Mouse (Mus musculus): ENCODE data around the gene Prkar1b. TPM values are rescaled to one million over a fixed set of nuclear protein-coding genes. Genes with fewer than 3 reads are reported as not detected.

Prkar1b gene
- total RNA-seq (2023) = under 1 TPM; 0.35 to 0.53 TPM

DNA sequence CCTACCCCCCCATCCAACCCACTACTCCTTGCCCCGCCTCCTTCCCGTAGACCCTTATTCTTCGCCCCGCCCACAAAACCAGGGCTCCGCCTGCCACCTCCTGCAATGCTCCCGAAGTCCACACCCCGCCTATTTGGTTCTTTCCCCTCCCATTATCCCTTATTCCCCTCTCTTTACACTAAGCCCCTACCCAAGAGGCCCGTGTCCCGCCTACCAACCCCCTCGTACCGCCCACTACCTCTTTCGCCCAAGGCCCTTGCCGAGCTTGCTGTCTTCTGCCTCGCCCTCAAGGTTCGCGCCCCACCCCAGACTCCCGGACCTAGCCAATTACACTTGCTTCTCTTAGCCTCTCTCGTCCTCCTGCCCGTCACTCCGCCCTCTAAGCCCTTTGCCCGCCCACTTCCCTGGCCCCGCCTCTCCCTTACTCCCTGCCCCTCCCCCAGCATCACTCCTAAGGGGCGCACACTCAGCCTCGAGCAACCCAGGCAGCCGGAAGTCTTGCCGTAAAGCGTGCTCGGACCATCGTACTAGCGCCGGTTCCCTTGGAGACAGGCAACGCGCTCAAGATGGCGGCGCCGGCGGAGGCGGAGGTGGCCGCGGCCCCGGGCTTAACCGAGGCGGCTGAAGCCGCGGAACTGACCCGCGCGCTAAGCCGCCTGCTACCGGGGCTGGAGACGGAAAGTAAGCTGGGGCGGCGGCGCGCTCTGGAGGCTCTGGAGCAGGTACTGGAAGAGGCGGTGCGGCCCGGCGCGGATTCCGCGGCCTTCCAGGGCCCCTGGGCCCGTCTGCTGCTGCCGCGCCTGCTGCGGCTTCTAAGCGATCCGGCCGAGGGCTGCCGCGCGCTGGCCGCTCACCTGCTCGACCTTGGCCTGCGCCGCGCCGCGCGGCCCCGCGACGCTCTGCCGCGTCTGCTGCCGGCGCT, at the start of gene Prkar1b, which contains the start of gene Dnaaf5:
Prkar1b (minus strand) TSS at position 321 of the 922 bp plus-strand sequence.
Dnaaf5 (plus strand) TSS at position 543 of the 922 bp plus-strand sequence.

DNA sequence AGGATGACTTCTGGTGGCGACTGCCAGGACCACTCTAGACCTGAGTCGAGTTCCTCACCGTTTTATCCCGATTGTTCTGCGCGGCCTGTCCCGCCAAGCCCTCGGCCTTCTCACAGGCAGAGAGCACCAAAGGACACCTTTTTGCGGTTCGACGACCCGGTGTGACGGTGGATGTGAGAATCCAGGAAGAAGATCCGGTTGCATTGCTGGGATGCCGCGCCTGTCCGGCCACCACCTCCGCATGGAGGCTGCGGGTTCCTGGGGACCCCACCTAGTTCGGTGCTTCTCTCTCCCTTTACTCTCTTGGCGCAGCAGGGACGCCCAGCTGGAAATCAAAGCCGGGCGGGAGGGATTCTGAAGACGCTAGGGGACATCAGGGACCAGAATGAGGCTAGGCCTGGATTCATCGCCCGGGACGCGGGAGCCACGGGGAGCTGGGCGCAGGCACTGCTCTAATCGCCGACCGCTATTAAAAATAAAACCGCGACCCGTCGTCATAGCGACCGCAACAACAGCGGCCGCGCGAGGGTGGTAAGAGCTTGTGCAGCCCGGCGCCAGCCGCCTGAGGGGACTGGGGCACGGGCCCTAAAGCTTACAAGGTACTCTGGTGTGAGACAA, 152.5 kb downstream of the Prkar1b start, which contains the start of gene Pdgfa:
Pdgfa (minus strand) TSS at position 200 of the 618 bp plus-strand sequence.

Other genes with a start within 250 kb of the Prkar1b start
- gene Pdgfa, start 152.6 kb downstream of the Prkar1b start, total RNA-seq (2023) = under 1 TPM; 0.24 to 0.44 TPM
- gene Dnaaf5, start 222 bp upstream of the Prkar1b start, total RNA-seq (2023) = 1 to 10 TPM; 4.0 to 4.8 TPM
- 10 to 100 TPM; 57.5 to 65.3 TPM for gene Sun1, start 50.6 kb upstream of the Prkar1b start, total RNA-seq (2023)
- 10 to 100 TPM; 31.9 to 34.4 TPM for gene Get4, start 102.3 kb upstream of the Prkar1b start, total RNA-seq (2023)
- 10 to 100 TPM; 77.5 to 95.1 TPM for gene Adap1, start 175.6 kb upstream of the Prkar1b start, total RNA-seq (2023)
- 10 to 100 TPM; 25.7 to 26.6 TPM for gene Cox19, start 201.4 kb upstream of the Prkar1b start, total RNA-seq (2023)
- not detected for gene Cyp2w1, start 202.6 kb upstream of the Prkar1b start, total RNA-seq (2023)
- gene Gpr146, start 227.7 kb upstream of the Prkar1b start, total RNA-seq (2023) = 10 to 100 TPM in 1 of 2 experiments, 1 to 10 TPM in 1; 9.1 to 10.2 TPM